Mouse (Mus musculus): ENCODE measurements around the gene Map3k12. TPM values are rescaled to one million over a fixed set of nuclear protein-coding genes. Genes with fewer than 3 reads are reported as not detected.

Gene Map3k12
- polyA plus RNA-seq, 2 experiments: 1.1 to 1.3 TPM

DNA sequence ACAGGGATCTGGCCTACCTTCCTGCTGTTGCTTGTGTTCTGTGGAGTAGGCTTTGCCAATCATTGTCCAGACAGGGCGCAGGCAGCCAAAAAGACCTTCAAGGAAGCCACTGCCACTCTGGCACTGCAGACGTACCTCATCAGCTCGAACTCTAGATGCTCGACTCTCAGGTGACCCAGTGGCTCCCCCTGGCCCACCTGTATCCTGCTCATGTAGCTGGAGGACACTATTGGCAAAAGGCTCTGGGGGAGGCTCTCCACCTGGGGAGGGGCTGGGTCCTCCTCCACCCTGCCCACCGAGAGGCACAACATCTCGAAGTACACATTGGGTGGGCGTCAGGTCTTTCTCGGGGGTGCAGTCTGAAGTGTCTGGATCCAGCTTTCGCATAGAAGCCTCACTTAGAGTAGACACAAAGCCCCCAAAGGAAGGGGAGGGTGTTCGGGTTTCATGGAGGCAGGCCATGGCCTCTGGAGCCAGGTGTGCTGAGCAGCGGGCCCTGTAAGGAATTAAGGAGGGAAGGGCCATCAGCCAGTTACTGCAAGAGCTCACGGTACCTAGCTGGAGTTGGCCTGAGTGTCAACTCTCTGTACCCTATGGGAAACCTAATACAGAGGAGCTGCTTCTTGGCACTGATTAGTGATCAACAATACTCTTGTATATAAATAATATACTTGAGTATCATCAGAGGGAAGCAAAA lies 11.6 kb downstream of the Map3k12 start:
- DNase-seq (ENCODE audit: low read depth in 3 of 3, low spot score in 3 of 3): no peak
- no peaks in the 10 kb centered on the region for H3K9me3 ChIP-seq (ENCODE audit: control insufficient read depth, low read length)
- H3K4me2 ChIP-seq (ENCODE audit: low read depth): no peak overlapping the region
- ATAC-seq (ENCODE audit: insufficient read depth): no peak; the same call in 1 of the 2 replicates
- TF ChIP-seq EP300 (IDR thresholded peaks at IDR 0.05; ENCODE audit: low read depth) (no peak), CTCF (IDR thresholded peaks at IDR 0.05; ENCODE audit: low read depth) (no peak)
- 74% methylated on average over 12 of the region's 12 CpGs for WGBS (ENCODE audit: insufficient replicate concordance)
- H3K9ac ChIP-seq (replicated peaks): no peak overlapping the region
- H3K4me3 ChIP-seq (ENCODE audit: insufficient read depth in 1 of 2, low read depth in 2 of 2, low read length in 2 of 2): no peak overlapping the region
- no peak overlapping the region for H3K27ac ChIP-seq
- H3K36me3 ChIP-seq (replicated peaks; ENCODE audit: control insufficient read depth, insufficient read depth, low read depth): peaks cover 30% of the 10 kb centered on the region
- peaks cover 2% of the 10 kb centered on the region in 2 experiments; a peak in 3 of 4 replicates for H3K4me1 ChIP-seq (replicated peaks; ENCODE audit: control insufficient read depth in 2 of 2, insufficient read depth in 2 of 2, low read length in 1 of 2)
- H3K27me3 ChIP-seq (ENCODE audit: control insufficient read depth, insufficient read depth, low read length): no peaks in the 10 kb centered on the region

DNA sequence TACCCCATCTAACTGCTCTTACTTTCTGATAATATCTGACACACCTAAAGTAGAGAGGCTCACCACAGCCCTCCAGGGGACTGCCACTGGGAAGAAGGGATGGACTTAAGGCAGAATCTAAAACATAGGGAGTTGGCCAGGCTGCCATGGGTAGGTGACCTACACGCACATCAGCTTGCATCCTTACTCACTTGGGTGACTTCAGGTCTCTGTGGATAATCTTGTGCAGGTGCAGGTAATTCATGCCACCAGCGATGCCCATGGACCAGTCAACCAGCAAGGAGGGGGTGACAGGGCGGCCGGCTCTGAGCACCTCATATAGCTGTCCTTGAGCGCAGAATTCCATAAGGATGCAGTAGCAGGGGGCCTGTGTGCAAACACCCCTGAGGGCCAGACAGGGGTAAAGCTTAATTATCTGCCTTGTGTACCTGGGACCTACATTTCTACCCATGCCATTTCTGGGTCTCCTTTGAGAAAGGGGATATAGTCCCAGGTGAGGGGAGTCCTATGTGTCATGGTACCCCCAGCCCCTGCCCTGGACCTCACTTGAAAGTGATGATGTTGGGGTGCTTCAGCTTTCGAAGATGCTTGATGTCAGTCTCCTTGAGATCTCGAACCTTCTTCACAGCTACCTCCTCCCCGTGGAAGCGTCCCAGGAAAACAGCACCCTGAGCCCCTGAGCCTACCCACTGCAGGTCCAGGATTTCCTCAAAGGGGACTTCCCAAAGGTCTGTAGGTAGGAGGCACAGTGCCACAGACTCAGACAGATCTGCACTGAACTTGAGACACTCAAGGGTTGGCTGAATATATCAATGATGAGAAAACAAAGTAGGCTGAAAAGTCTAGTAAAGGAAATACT lies 12.7 kb downstream of the Map3k12 start:
- Histone ChIP-seq H3K4me2 (ENCODE audit: low read depth) (no peak overlapping the region), H3K9me3 (ENCODE audit: control insufficient read depth, low read length) (no peaks in the 10 kb centered on the region), H3K27me3 (ENCODE audit: control insufficient read depth, insufficient read depth, low read length) (no peaks in the 10 kb centered on the region), H3K9ac (replicated peaks) (no peak overlapping the region), H3K4me1 (replicated peaks; ENCODE audit: control insufficient read depth in 2 of 2, insufficient read depth in 2 of 2, low read length in 1 of 2) (peaks cover 0 to 2% of the 10 kb centered on the region in 2 experiments; a peak in 1 of 4 replicates), H3K4me3 (ENCODE audit: insufficient read depth in 1 of 2, low read depth in 2 of 2, low read length in 2 of 2) (no peak overlapping the region), H3K36me3 (replicated peaks; ENCODE audit: control insufficient read depth, insufficient read depth, low read depth) (peaks cover 40% of the 10 kb centered on the region), H3K27ac (no peak overlapping the region)
- ATAC-seq (ENCODE audit: insufficient read depth) (no peak), DNase-seq (ENCODE audit: low read depth in 3 of 3, low spot score in 3 of 3) (no peak)
- WGBS (ENCODE audit: insufficient replicate concordance): 84% methylated on average over 9 of the region's 9 CpGs
- no peak for TF ChIP-seq EP300 (IDR thresholded peaks at IDR 0.05; ENCODE audit: low read depth)
- no peak for TF ChIP-seq CTCF (IDR thresholded peaks at IDR 0.05; ENCODE audit: low read depth)

DNA sequence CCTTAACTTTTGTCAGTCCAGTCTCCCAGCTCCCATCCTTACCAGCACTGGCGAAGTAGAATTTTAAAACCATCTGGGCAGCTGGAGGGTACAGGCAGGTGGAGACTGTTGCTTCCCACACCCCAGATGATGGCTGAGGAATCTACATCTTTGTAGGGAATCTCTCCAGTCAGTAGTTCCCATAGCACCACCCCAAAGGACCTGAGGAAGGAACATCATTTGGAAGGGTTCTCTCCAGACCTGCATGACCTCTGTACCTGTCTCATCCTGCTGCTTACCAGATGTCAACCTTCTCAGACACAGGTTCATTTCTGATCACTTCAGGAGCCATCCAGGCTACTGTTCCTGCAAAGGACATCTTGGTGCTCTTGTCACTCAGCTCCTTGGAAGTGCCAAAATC lies 13.4 kb downstream of the Map3k12 start, which contains the start of gene Gm10337:
TSS of gene Gm10337 (plus strand) at position 276 of the 400 bp plus-strand sequence.
- ATAC-seq (ENCODE audit: insufficient read depth) (no peak), DNase-seq (ENCODE audit: low read depth in 3 of 3, low spot score in 3 of 3) (no peak)
- Histone ChIP-seq H3K36me3 (replicated peaks; ENCODE audit: control insufficient read depth, insufficient read depth, low read depth) (peaks cover 45% of the 10 kb centered on the region), H3K27me3 (ENCODE audit: control insufficient read depth, insufficient read depth, low read length) (no peaks in the 10 kb centered on the region), H3K4me3 (ENCODE audit: insufficient read depth in 1 of 2, low read depth in 2 of 2, low read length in 2 of 2) (no peak within 1 kb of the TSS), H3K27ac (no peak within 1 kb of the TSS), H3K4me1 (replicated peaks; ENCODE audit: control insufficient read depth in 2 of 2, insufficient read depth in 2 of 2, low read length in 1 of 2) (peaks cover 0 to 2% of the 10 kb centered on the region in 2 experiments; a peak in 1 of 4 replicates), H3K4me2 (ENCODE audit: low read depth) (no peak within 1 kb of the TSS), H3K9ac (replicated peaks) (no peak within 1 kb of the TSS), H3K9me3 (ENCODE audit: control insufficient read depth, low read length) (no peaks in the 10 kb centered on the region)
- WGBS (ENCODE audit: insufficient replicate concordance): 89% methylated on average over 1 of the region's 1 CpGs
- no peak for TF ChIP-seq CTCF (IDR thresholded peaks at IDR 0.05; ENCODE audit: low read depth)
- no peak for TF ChIP-seq EP300 (IDR thresholded peaks at IDR 0.05; ENCODE audit: low read depth)

DNA sequence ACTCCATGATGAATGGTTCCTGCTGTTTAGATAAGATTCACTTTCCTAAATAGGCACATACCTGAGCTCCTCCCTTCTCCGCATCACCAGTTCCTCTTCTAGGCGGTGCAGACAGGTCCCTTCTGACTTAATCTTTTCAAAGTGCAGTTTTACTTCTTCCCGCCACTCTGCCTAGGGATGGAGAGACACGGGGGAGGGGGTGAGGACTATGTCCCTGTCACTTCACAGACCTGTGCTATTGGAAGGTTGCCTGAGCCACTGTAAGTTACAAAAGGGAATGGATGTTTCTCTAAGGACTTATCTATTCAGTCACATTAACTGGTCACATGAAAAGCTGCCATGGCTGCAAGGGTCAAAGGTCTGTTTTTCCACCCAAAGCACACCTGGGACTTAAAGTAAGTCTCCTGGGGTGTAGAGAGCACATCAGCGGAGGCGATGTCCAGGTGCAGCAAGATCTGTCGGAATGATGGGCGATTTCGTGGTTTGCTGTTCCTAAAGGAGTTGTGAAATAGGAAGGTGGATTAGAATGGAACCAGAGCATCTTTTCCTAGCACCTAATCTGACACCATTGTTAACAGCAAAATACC lies 14.5 kb downstream of the Map3k12 start:
- TF ChIP-seq EP300 (IDR thresholded peaks at IDR 0.05; ENCODE audit: low read depth): no peak
- no peak for TF ChIP-seq CTCF (IDR thresholded peaks at IDR 0.05; ENCODE audit: low read depth)
- Histone ChIP-seq H3K4me1 (replicated peaks; ENCODE audit: control insufficient read depth in 2 of 2, insufficient read depth in 2 of 2, low read length in 1 of 2) (peaks cover 0 to 2% of the 10 kb centered on the region in 2 experiments; a peak in 1 of 4 replicates), H3K36me3 (replicated peaks; ENCODE audit: control insufficient read depth, insufficient read depth, low read depth) (peaks cover 56% of the 10 kb centered on the region), H3K9ac (replicated peaks) (no peak overlapping the region), H3K27me3 (ENCODE audit: control insufficient read depth, insufficient read depth, low read length) (no peaks in the 10 kb centered on the region), H3K9me3 (ENCODE audit: control insufficient read depth, low read length) (no peaks in the 10 kb centered on the region), H3K27ac (no peak overlapping the region), H3K4me2 (ENCODE audit: low read depth) (no peak overlapping the region), H3K4me3 (ENCODE audit: insufficient read depth in 1 of 2, low read depth in 2 of 2, low read length in 2 of 2) (no peak overlapping the region)
- 78% methylated on average over 9 of the region's 9 CpGs for WGBS (ENCODE audit: insufficient replicate concordance)
- ATAC-seq (ENCODE audit: insufficient read depth) (no peak), DNase-seq (ENCODE audit: low read depth in 3 of 3, low spot score in 3 of 3) (no peak)

All from liver, embryonic 14.5 days (tissue).